Mouse (Mus musculus) CD8-positive naive resting alpha-beta T cell, adult 57 days (primary cell): ENCODE results near the gene Uvrag. TPM values are rescaled to one million over a fixed set of nuclear protein-coding genes. Genes with fewer than 3 reads are reported as not detected.

ENCODE experiments used
- total RNA-seq: library from RNA; stranded (reverse); gene quantifications from one replicate; pipeline ENCODE4 v1.2.4, GENCODE M21; 2023

Uvrag gene
- total RNA-seq, result 101 TPM

GRCm38 (mm10) chr7:99140984-99141918 is at the start of gene Uvrag:
Gene Uvrag (minus strand): TSS chr7:99141141.

GRCm38 (mm10) chr7:99182432-99183172 is 41.7 kb upstream of the Uvrag start, which contains the start of gene Dgat2:
Gene Dgat2 (minus strand): TSS chr7:99182719.

Other genes starting within 250 kb of the Uvrag start
- gene Dgat2, start 41.6 kb upstream of the Uvrag start, total RNA-seq, result 1.6 TPM
- not detected for gene Mogat2, start 97.5 kb upstream of the Uvrag start, total RNA-seq
- gene Map6, start 126.3 kb upstream of the Uvrag start, total RNA-seq, result 0.09 TPM
- 0.86 TPM for gene Serpinh1, start 212.1 kb upstream of the Uvrag start, total RNA-seq
- 4.2 TPM for gene Gdpd5, start 240.3 kb upstream of the Uvrag start, total RNA-seq